Mouse (Mus musculus) ES-Bruce4 (cell line): ENCODE results near the gene Man1c1. TPM values are rescaled to one million over a fixed set of nuclear protein-coding genes. Genes with fewer than 3 reads are reported as not detected.

ENCODE experiments used
- H3K27ac ChIP-seq: 2 replicates; pipeline ENCODE4 v1.5.1; 2012; ENCODE audit warnings: low read length, inconsistent platforms; ENCODE audit not compliant: insufficient read depth
- H3K27me3 ChIP-seq: 2 replicates; pipeline ENCODE4 v1.6.1; 2012; ENCODE audit warnings: mild to moderate bottlenecking, low read length, inconsistent platforms; ENCODE audit not compliant: control insufficient read depth, poor library complexity, insufficient read depth, severe bottlenecking
- H3K36me3 ChIP-seq: 2 replicates; pipeline ENCODE4 v1.6.1; 2012; ENCODE audit warnings: inconsistent platforms, mild to moderate bottlenecking, low read length, moderate library complexity; ENCODE audit not compliant: control insufficient read depth, poor library complexity, insufficient read depth, severe bottlenecking
- H3K4me1 ChIP-seq: one replicate; pipeline ENCODE4 v1.8.1; 2011; ENCODE audit warnings: low read length; ENCODE audit not compliant: control insufficient read depth, insufficient read depth
- H3K4me3 ChIP-seq: 2 replicates; pipeline ENCODE4 v1.5.1; 2011; ENCODE audit warnings: low read depth, mild to moderate bottlenecking, low read length
- H3K9ac ChIP-seq: 2 replicates; pipeline ENCODE4 v1.6.1; 2012; ENCODE audit warnings: low read depth, mild to moderate bottlenecking, inconsistent platforms; ENCODE audit not compliant: poor library complexity, severe bottlenecking
- H3K9me3 ChIP-seq: replicated peaks from 2 replicates; pipeline ENCODE4 v1.6.1; 2012; ENCODE audit warnings: mild to moderate bottlenecking, low read length, inconsistent platforms; ENCODE audit not compliant: control insufficient read depth, poor library complexity, insufficient read depth, severe bottlenecking
- CTCF ChIP-seq: IDR thresholded peaks from one replicate; pipeline ENCODE4 v1.8.1; 2011; ENCODE audit warnings: low read depth, low read length
- EP300 ChIP-seq: IDR thresholded peaks from 2 replicates; pipeline ENCODE4 v1.6.1; 2011; ENCODE audit warnings: low read depth, low read length; ENCODE audit not compliant: insufficient read depth
- POLR2A ChIP-seq: IDR thresholded peaks from one replicate; pipeline ENCODE4 v1.8.1; 2011; ENCODE audit warnings: low read length; ENCODE audit not compliant: insufficient read depth
- polyA plus RNA-seq: library from polyadenylated mRNA; stranded (reverse); fragments of >200 nt; gene quantifications from 2 replicates; pipeline ENCODE4 v1.2.4, GENCODE M21; 2011; ENCODE audit warnings: low read depth; ENCODE audit not compliant: missing spikeins, insufficient read depth, insufficient read length

The Man1c1 gene
- polyA plus RNA-seq = 7.1 and 9.0 TPM in 2 replicates

- H3K4me3 ChIP-seq = peak within 1 kb of the TSS; percentile 90
- no peaks in the 10 kb centered on the region for H3K36me3 ChIP-seq
- H3K9ac ChIP-seq = peak within 1 kb of the TSS; percentile 81
- H3K9me3 ChIP-seq = no peaks in the 10 kb centered on the region
- no peak within 1 kb of the TSS for H3K27ac ChIP-seq
- TF ChIP-seq CTCF (no peak), POLR2A (peak; percentile 49), EP300 (no peak)
- peaks cover 7% of the 10 kb centered on the region for H3K27me3 ChIP-seq
- H3K4me1 ChIP-seq = no peaks in the 10 kb centered on the region
Observed at GRCm38 (mm10) chr4:134703835-134704546, at the start of gene Man1c1. Gene Man1c1, minus strand, starts transcription at chr4:134704290.

- Histone ChIP-seq H3K27me3 (no peaks in the 10 kb centered on the region), H3K27ac (no peak overlapping the region), H3K9me3 (no peaks in the 10 kb centered on the region), H3K9ac (no peak overlapping the region), H3K4me3 (no peak overlapping the region), H3K36me3 (no peaks in the 10 kb centered on the region), H3K4me1 (peaks cover 7% of the 10 kb centered on the region)
- TF ChIP-seq CTCF (no peak), POLR2A (no peak), EP300 (no peak)
Observed at GRCm38 (mm10) chr4:134753516-134754261, 49.6 kb upstream of the Man1c1 start.

GRCm38 (mm10) chr4:134752911-134753426 is 48.9 kb upstream of the Man1c1 start:
- TF ChIP-seq EP300 (no peak), CTCF (no peak), POLR2A (no peak)
- peaks cover 7% of the 10 kb centered on the region for H3K4me1 ChIP-seq
- H3K27me3 ChIP-seq = no peaks in the 10 kb centered on the region
- no peak overlapping the region for H3K9ac ChIP-seq
- H3K4me3 ChIP-seq = no peak overlapping the region
- no peaks in the 10 kb centered on the region for H3K9me3 ChIP-seq
- no peak overlapping the region for H3K27ac ChIP-seq
- H3K36me3 ChIP-seq = 0 out of 2 replicates have a peak, but pooled peaks cover 1% of the 10 kb centered on the region

GRCm38 (mm10) chr4:134751682-134752380 is 47.7 kb upstream of the Man1c1 start:
- no peaks in the 10 kb centered on the region for H3K27me3 ChIP-seq
- 0 out of 2 replicates have a peak, but pooled peaks cover 4% of the 10 kb centered on the region for H3K36me3 ChIP-seq
- TF ChIP-seq CTCF = no peak
- no peak for TF ChIP-seq EP300
- TF ChIP-seq POLR2A = no peak
- no peak overlapping the region for H3K27ac ChIP-seq
- no peaks in the 10 kb centered on the region for H3K9me3 ChIP-seq
- no peak overlapping the region for H3K9ac ChIP-seq
- peaks cover 7% of the 10 kb centered on the region for H3K4me1 ChIP-seq
- no peak overlapping the region for H3K4me3 ChIP-seq

GRCm38 (mm10) chr4:134750825-134751224 is 46.7 kb upstream of the Man1c1 start:
- H3K36me3 ChIP-seq = 0 out of 2 replicates have a peak, but pooled peaks cover 4% of the 10 kb centered on the region
- no peak overlapping the region for H3K4me3 ChIP-seq
- peaks cover 7% of the 10 kb centered on the region for H3K4me1 ChIP-seq
- H3K27me3 ChIP-seq = no peaks in the 10 kb centered on the region
- no peak overlapping the region for H3K9ac ChIP-seq
- no peak for TF ChIP-seq EP300
- TF ChIP-seq CTCF = no peak
- no peak for TF ChIP-seq POLR2A
- H3K9me3 ChIP-seq = no peaks in the 10 kb centered on the region
- H3K27ac ChIP-seq = no peak overlapping the region

- Histone ChIP-seq H3K4me3 (no peak overlapping the region), H3K27me3 (no peaks in the 10 kb centered on the region), H3K36me3 (0 out of 2 replicates have a peak, but pooled peaks cover 4% of the 10 kb centered on the region), H3K4me1 (peaks cover 5% of the 10 kb centered on the region), H3K9me3 (no peaks in the 10 kb centered on the region), H3K27ac (peak overlapping the region; percentile 52), H3K9ac (no peak overlapping the region)
- TF ChIP-seq POLR2A = no peak
- TF ChIP-seq EP300 = no peak
- TF ChIP-seq CTCF = no peak
Observed at GRCm38 (mm10) chr4:134750263-134750662, 46.2 kb upstream of the Man1c1 start.
